Mouse (Mus musculus) liver, postnatal 0 days (tissue): ENCODE data around the gene Slc6a19.

Experiments used
- CTCF ChIP-seq: sonication (generic); IDR thresholded peaks from 2 replicates; pipeline ENCODE4 v1.5.1; 2016; ENCODE audit warnings: antibody characterized with exemption, low read depth
- EP300 ChIP-seq: IDR thresholded peaks from 2 replicates; pipeline ENCODE4 v1.6.1; 2016; ENCODE audit warnings: antibody characterized with exemption, low read depth, mild to moderate bottlenecking

GRCm38 (mm10) chr13:73694972-73695371, 9.7 kb downstream of the Slc6a19 start:
- TF ChIP-seq CTCF (no peak), EP300 (no peak)
